Mouse (Mus musculus) testis, postnatal 14 days (tissue): ENCODE results near the gene Tent5c.
A peak's percentile ranks its signal among the peaks of the same experiment; 100 is the strongest.

Experiments
- DNase-seq: peaks from one replicate; pipeline ENCODE4 v3.0.0; 2021; ENCODE audit warnings: low spot score

The Tent5c gene

GRCm38 (mm10) chr3:100487046-100487445 lies 2.1 kb downstream of the Tent5c start:
- DNase-seq = no peak

- DNase-seq = no peak
Observed at GRCm38 (mm10) chr3:100485390-100486132, 3.6 kb downstream of the Tent5c start.

- DNase-seq = no peak
Observed at GRCm38 (mm10) chr3:100482971-100483610, 6.0 kb downstream of the Tent5c start.

GRCm38 (mm10) chr3:100482324-100482911 lies 6.7 kb downstream of the Tent5c start:
- no peak for DNase-seq

GRCm38 (mm10) chr3:100480251-100481005 lies 8.7 kb downstream of the Tent5c start:
- DNase-seq = no peak

GRCm38 (mm10) chr3:100474950-100475472 lies 14.1 kb downstream of the Tent5c start:
- no peak for DNase-seq

GRCm38 (mm10) chr3:100474536-100474935 lies 14.6 kb downstream of the Tent5c start:
- DNase-seq = no peak

GRCm38 (mm10) chr3:100473146-100473545 lies 16.0 kb downstream of the Tent5c start:
- DNase-seq = peak; percentile 66

- DNase-seq = no peak
Observed at GRCm38 (mm10) chr3:100470902-100471301, 18.2 kb downstream of the Tent5c start.

GRCm38 (mm10) chr3:100470101-100470500 lies 19.0 kb downstream of the Tent5c start:
- no peak for DNase-seq

- no peak for DNase-seq
Observed at GRCm38 (mm10) chr3:100466551-100466950, 22.6 kb downstream of the Tent5c start.

GRCm38 (mm10) chr3:100464596-100464995 lies 24.5 kb downstream of the Tent5c start:
- DNase-seq = no peak

GRCm38 (mm10) chr3:100463959-100464265 lies 25.2 kb downstream of the Tent5c start:
- no peak for DNase-seq

- no peak for DNase-seq
Observed at GRCm38 (mm10) chr3:100463160-100463958, 25.8 kb downstream of the Tent5c start.

- DNase-seq = no peak
Observed at GRCm38 (mm10) chr3:100462235-100463083, 26.7 kb downstream of the Tent5c start.

- DNase-seq = no peak
Observed at GRCm38 (mm10) chr3:100460510-100460909, 28.6 kb downstream of the Tent5c start.

GRCm38 (mm10) chr3:100443798-100444500 lies 45.2 kb downstream of the Tent5c start:
- no peak for DNase-seq

- no peak for DNase-seq
Observed at GRCm38 (mm10) chr3:100442499-100442898, 46.6 kb downstream of the Tent5c start.

- DNase-seq = no peak
Observed at GRCm38 (mm10) chr3:100440754-100441153, 48.4 kb downstream of the Tent5c start.

- no peak for DNase-seq
Observed at GRCm38 (mm10) chr3:100440009-100440408, 49.1 kb downstream of the Tent5c start.
